Mouse (Mus musculus) right cerebral cortex, postnatal 14 days (tissue): ENCODE data around the gene Tle6.

Source experiments
- DNase-seq: peaks from one replicate; pipeline ENCODE4 v3.0.0; 2022

Tle6 gene

DNA sequence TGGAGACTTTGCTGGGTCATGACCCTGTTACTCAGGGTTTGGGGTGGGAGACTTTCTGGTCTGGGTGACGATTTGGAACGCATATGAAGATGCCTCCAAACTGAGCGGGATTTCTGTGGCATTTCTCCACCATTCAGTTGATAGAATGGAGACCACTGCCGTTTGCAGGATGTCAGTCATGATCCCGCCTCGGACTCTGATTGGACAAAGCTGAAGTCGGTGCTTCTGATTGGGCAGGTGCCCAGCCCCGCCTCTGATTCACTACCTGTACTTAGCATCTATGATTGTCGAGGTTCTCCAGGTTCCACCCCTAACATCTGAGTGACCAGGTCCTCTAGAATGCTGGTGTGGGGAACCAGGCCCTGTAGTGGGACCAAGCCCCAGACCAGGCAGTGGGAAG, 19.9 kb upstream of the Tle6 start:
- DNase-seq: no peak

DNA sequence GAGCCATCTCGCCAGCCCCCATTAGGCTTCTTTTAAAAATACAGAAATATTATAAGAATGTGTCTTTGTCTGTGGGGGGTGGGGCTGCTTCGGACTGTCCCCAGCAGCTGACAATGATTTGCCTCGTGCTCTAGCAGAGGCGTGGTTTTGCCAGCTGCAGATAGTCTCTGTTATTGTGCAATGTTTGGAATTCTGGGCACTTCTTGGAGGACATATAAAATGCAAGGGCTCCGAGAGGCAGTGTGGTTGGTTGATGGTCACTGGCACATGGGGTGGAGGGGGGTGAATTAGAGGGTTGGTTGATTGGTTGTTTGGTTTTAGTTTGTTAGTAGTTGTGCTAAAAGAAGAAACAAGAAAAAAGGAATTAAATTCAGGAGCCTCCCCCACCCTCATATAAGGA, 19.1 kb upstream of the Tle6 start:
- DNase-seq: no peak

DNA sequence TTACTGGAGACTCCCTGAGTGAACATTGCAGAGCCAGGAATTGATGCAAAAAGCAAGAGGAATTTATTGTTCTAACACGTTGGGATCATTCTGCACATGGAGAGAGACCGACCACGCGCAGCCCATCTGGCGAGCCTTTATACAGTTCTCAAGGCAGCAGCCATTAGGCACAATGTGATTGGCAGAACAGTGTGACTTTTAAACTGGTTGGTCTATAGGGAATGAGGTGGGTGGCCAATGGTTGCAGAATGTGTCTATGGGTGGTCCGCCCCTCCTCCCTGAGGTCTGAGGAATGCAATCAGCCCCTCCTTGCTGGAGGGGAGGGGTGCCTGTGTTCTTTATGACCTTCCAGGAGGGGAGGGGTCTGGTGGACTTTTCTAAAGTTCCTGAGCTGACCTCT, 14.6 kb upstream of the Tle6 start:
- no peak for DNase-seq

DNA sequence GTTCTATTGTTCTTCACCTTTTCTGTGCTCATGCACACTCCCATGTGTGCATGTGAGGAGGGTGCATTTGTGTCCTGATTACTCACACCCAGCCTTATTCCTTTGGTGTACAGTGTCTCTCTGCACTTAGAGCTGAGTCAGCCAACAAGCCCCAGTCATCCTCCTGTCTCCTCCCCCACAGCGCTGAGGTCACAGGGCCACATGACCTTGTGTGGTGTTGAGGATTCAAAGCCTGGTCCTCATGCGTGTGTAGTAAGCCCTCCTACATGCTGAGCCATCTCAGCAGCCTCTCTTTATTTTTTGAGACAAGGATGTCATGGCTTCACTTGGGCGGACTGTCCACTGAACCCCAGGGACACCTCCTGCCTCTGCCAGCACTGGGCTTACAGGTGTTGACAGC, 11.9 kb upstream of the Tle6 start:
- no peak for DNase-seq

DNA sequence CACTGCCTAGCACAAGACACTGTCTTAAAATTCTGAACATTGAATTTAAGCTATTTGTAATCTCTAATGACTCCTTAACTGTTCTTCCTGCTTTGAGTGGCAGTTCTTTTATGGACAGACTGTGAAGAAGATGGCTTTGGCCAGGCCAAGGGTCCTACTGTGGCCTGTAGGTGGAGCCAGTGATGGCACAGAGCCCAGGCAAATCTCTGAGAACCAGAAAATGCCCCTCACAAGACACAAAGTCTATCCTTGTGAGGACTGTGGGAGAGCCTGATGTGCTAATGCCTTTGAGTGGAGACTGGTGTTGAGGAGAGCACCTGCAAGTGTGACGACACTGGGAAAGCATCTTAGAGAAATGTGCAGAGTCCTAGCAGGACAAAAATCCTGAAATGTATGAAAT, 7.4 kb upstream of the Tle6 start:
- no peak for DNase-seq

DNA sequence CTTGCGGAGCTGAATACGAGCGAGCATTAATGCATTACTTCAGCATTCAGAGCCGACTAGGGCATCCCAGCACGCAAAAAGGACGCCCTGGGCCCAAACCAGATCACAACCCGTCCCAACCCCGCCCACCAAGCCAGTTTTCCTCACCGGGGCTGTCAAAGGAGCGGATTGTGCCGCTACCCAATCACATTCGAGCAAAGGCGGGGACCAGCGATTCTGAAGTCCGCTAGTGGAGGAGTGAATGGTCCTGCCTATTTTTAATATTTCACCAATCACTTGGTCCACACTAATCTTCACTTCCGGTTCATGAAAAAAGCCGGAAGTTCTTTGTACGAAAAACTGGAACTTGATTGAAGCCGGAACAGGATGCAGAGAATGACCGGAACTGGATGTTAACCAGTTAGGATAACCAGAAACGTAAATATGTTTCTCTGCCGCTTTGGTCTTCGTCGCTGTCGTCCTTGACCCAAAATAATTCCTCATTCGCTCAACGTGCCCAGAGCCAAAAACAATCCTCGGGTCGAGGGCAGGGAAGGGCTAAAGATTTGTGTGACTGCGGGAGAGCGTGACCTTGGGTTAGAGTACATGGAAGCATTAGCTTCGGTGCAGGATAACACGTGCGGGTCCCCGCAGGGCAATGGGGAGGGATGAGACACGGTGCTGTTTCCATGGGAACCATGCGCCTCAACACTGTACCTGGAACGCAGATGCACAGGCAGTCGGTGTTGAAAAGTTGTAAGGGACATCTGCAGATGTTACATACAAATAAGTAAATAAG, 5.3 kb upstream of the Tle6 start, which contains the start of gene BC025920:
TSS of gene BC025920 (plus strand) at position 297 of the 778 bp plus-strand sequence.
- DNase-seq: peak; percentile 89

DNA sequence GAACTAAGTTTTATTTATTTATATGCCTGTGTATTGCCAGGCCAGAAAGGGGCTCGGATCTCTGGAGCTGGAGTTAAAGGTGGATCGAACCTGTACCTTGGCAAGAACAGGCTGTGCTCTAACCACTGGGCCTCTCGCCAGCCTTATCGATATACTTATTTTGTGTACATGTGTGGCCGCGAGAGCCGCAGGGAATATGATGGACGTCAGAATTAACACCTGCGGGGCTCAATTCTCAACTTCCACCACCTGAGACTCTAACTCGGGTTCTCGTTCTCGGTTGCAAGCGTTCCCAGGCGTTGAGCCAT, 4.7 kb upstream of the Tle6 start:
- peak; percentile 49 for DNase-seq

DNA sequence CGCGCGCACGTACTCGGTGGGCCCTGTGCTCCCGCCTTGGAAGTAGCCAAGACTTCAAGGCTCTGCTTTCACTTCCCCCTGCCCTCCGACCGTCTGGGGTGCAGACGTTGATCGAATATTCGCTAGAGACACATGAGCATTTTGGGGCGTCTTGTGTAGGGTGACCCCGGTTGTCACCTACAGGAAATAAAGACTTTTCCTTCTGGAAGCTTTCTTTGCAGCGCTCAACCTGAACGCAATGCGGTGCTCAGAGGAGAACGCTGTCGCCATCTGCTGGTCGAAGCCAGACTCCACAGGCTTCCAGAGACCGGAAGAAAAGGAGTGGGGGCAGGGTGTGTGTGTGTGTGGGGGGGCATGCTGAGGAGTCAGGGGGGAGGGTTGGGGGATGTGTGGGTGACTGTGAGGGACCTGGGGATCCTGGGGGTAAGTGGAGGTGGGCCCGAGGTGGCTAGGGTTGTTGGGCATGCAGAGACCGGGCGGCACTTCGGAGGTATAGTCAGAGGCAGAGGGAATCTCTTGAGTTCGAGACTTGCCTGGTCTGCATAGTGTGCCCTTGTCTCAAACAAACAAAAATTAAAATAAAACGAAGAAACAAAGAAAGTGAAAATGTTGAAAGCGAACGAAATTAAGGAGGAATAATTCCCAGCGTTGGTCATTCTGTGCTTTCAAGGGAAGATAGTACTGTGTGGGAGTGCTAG, 4.2 kb upstream of the Tle6 start:
- peak; percentile 90 for DNase-seq

DNA sequence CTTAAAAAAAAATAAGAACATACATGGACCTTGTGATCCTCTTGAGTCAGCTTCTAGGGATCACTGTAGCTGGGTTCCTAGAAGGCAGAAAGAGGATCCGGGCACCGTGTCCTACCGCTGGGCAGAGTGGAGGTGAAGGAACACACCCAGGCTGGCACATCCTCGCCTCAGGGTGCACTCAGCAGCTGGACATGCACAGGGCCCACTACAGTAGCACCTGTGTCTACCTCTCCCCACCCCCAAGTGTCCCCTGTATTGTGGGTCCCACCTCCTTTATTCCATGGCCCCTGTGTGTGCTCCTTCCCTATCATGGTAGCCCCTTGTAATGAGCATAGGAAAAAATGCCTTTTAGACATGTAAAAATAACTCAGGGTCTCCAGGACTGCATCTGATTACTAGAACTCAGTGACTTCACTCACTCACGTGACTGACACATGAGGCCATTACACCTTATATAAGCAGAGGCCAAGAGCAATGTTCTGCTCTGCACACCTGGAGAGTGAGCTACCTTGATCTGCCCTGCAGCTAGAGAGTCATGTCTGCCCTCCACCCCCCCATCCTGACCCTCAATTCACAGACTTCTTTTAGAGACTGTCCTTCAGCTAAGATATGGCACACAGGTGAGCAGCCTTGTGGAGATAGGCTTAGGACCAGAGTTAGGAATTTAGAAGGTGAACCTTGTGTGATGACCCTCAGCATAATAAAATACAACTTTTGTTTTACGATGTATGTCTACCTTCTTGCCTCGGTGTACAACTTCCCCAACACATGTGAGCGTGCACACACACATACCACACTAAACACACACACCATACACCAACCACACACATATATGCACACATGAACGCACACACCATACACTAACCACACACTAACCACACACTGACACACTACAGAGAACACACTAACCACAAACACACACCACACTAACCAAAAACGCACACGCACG, 3.4 kb upstream of the Tle6 start:
- DNase-seq: no peak

DNA sequence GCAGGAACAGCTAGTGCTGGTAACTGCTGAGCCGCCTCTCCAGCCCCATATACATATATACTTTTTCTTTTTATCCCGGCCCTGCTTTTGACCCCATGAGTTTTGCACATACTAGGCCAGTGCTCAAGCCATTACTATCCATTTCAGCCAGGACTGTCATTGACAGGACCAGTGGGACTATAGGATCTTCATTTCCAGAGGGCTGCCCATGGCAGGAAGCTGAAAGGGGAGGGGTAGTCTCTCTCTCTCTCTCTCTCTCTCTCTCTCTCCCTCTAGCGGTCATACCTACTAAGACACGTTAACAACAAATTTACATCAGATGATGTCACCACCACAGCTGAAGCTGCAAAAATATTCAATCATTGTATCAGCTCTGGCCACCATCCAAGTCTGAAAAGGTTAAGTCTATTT, 1.9 kb upstream of the Tle6 start:
- DNase-seq: no peak

DNA sequence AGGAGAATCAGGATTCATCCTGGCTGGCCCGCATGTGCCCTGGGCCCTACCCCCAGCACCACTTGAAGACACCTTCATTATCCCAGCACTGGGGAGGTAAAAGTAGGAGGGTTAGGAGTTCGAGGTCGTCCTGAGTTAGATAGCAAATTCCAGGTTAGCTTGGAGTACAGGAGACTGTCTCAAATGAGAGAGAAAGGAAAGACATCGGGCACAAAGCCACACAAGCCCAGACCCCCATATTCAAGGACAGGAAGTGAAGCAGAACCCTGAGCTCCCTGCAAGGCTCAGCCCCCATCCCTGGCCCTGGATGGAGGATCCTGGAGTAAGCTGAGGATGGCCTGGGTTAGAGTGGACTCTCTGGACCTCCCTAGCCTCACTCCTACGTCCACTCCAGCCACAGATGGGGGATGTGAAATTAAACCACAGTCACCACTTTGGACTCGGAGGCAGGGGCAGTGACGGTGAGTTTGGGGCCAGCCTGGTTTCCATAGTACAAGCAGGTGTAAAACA, 578 bp upstream of the Tle6 start:
- DNase-seq: no peak

DNA sequence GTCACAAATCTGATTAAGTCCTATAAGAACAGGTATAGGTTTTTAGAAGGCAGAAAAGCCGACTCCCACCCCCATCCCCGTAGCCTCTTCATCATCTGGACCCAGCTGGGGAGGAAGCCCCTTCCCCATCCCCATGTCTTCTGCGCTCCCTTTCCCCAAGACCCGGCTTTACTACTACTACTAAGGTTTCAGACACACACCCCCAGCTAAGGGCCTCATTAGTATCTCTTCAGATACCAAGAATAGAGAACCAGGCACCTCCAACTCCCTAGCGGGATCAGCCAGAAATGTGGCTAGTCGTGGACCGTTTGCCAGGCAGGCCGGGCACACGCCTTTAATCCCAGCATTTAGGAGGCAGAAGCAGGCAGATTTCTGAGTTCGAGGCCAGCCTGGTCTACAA, 777 bp downstream of the Tle6 start:
- DNase-seq: no peak

DNA sequence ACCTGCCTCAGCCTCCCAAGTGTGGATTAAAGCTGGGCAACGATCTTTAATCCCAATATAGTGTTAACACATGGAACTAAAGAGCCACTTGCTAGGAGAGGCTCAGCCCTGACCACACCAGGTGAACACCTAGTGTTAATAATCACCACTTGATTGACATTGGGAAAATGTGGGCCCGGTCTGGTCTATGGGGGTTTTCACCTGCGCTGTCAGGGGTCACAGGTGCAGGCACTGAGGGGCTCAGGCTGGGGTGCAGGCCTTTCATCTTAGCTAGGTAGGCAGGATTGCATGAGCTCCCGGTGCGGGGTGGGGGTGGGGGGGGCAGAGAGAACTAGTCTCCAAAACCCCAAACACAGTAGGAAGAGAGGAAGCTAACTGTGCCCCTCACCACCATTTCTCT, 1.2 kb downstream of the Tle6 start:
- DNase-seq: no peak

DNA sequence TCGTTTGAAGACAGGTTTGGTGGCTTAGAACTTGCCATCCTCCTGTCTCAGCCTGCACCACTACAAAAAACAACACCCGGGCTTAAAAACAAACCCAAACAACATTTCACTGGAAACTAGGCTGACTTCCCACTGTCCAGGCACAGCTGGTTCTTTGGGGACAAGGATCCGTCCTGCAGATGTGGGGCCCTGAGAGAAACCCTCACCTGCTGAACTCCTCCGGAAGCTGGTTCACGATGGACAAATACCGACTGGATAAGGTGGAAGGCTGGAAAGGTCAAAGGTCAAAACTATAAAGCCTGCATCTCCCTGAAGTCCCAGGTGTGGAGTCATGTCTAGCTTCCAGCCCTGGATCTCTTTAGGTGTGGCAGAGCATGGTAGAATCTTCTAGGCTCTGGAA, 2.0 kb downstream of the Tle6 start:
- DNase-seq: no peak

DNA sequence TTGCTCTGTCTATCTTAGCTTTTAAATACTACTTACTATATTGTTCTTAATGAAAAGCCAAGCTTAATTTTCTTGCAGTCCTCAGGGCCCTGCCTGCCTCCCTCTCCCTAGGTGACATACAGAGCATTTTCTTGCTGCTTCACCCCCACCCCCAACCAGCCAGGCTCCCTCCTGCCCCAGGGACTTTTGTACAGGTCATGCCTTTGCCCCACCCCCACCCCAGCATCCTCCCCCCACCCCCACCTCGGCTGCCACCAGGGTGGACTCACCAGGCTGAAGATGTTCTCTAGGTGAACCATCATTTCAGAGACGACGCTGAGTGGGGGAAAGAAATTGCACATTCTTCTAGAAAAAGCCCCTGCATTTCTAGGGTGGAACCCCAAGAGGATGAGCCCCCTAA, 2.5 kb downstream of the Tle6 start:
- DNase-seq: no peak

DNA sequence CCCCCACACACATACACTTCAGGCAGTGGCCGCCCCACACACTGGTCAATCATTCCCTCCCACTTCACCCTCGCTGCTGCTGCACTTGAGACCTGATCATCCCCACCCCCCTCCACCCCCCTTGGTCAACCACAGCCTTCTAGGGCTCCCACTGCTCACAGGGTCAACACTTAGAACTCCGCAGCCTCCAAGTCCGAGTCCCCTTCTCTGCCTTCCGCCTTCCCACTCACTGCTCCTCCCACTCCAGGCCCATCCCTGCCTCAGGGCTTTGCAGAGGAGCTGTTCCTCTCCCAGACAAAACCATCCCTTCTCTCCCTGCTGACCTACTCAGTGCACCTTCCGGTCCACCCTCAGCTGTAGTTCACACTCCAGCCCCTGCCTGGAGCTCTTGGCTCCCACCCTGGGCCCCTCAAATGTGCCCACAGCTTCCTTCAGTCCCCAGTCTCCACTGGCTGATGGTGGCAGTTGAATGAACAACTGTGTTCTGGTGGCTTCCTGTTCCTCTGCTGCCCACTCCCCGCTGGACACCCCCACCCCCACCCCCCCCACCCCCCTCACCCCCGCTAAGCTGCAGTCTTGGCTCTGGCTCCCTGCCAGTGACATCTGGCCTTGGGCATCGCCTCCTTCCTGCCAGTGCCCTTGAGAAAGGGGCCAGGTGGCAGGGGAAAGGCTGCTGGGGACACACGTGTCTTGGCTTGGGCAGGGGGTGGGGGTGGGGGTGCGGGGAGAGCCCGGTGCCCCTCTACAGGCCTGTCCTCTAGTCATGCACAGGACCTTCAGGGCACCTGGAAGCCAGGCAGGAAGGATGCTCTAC, 3.5 kb downstream of the Tle6 start:
- DNase-seq: no peak

DNA sequence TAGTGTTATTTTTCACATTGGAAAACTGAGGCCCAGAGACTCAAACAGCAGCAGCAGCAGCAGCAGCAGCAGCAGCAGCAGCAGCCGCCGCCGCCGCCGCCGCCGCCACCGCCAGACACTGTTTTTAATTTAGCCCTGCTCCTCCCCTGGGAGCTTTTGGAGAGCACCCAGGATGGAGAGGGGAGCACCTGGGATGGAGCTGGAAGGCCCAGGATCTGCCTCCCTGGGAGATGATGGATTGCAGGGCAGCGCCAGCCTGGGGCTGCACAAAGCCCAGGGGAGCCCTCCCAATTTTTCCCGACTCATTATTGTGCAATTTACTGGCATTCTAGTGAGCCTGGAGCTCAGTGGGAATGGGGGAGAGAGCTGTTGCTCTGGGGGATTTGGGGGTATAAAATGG, 4.3 kb downstream of the Tle6 start:
- no peak for DNase-seq

DNA sequence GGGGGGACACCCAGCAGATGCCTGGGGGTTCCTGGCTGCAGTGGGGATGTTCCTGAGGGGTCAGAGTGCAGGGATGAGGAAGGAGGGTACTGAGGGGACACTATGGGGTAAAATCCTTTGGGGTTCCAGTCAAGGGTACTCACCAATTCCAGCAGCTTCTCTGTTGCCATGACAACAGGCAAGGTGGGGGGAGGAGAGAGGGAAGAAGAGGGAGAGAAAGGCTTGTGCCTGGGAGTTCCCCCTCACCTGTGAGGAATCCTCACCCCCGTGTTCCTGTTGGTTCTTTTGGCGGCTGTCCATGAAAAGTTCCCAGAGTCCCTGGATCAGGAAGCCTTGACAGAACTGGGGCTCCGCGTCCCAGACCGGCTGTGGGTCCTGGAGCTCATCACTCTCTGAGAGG, 5.3 kb downstream of the Tle6 start:
- DNase-seq: no peak

DNA sequence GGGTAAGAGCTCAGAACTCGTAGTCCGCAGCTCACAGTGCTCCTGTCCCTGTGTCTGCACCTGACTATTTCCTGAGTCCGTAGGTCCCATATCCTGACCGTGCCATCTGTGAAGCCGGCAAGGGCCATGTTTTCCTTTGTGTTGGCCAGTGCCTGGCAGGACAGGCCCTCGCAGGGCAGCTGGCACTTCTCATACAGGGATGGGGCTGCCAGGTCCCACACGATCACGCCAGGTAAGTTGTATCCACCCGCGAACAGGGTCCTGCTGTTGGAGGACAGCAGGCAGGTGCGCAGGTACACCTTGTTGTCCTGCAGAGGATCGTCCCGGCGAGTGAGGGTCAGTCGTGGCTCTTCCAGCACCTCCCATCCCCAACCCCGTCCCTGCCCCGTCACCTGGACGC, 6.9 kb downstream of the Tle6 start:
- DNase-seq: no peak

DNA sequence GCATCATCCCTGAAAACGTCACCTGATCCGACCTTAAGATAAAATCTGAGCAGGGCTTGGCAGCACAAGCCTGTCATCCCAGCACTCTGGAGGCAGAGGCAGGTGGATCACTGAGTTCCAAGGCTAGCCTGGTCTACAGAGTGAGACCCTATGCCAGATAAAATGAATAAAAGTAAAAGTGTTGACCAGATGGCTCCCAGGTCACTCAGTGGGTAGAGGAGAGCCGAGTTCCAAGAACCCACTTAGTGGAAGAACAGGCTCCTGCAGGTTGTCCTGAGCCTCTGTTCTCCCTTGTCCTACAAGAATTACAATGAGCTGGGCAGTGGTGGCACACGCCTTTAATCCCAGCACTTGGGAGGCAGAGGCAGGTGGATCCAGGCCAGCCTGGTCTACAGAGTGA, 7.7 kb downstream of the Tle6 start:
- no peak for DNase-seq

DNA sequence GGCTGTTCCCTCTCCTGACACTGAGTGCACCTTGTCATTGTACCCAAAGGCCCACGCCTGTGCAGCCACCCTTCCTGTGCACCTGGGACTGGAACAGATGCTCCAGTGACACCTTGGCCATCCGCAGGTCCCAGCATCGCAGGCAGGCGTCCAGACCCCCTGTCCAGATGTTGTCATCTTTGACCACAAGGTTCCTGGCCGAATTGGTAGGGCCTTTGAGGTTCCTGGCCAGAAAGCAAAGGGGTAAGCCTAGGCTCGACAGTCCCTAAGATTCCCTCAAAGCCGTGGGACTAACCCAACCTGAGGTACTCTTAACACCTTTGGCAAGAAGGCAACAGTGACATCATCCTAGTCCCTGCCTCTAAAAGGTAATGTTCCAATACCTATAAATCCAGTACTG, 8.2 kb downstream of the Tle6 start:
- no peak for DNase-seq

DNA sequence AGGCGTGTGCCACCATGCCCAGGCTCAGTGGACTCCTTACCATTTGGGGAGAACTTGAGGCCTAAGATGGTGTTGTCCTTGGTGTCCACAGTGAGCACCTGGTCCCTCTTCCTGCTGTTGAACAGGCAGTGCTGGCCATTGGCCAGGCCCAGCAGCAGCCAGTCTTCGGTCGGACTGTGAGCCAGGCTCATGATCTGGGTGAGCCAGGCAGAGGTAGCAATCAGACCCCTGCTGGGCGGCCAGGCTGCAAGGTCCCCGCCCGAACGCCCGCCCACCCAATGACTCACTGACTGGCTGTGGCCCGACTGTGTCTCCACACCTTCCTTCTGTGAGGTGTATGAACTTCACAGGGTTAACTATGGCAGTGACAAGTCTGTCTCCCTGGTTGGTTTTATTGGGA, 9.0 kb downstream of the Tle6 start:
- DNase-seq: no peak

DNA sequence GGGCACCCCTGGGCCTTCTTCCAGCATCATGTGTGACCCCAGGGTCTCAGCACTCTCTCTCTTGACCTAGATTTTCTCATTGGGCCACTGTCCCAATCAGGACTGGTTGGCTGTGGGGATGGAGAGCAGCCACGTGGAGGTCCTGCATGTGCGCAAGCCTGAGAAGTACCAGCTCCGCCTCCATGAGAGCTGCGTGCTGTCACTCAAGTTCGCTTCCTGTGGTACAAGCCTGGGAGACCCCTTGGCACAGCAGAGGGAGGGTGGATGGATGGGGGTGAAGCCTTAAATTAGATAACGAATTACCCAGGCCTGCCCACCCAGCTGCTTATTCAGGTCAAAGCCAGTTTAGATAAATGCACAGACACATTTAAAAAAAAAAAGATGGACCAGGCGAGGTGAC, 12.1 kb downstream of the Tle6 start:
- DNase-seq: no peak
